Mouse (Mus musculus): ENCODE data around the gene Agbl4.

- no peak for TF ChIP-seq CTCF (IDR thresholded peaks at IDR 0.05; ENCODE audit: low read depth, low read length)
- TF ChIP-seq POLR2A (IDR thresholded peaks at IDR 0.05; ENCODE audit: extremely low read depth, insufficient read depth, low read length) = no peak
Measured at GRCm38 (mm10) chr4:111580239-111580638, 1182.8 kb downstream of the Agbl4 start.

All from liver, adult 2 months (tissue).